Mouse (Mus musculus) liver, postnatal 0 days (tissue): ENCODE measurements around the gene Ptprs. TPM values are rescaled to one million over a fixed set of nuclear protein-coding genes. Genes with fewer than 3 reads are reported as not detected.
A peak's percentile ranks its signal among the peaks of the same experiment; 100 is the strongest.

Source experiments
- ATAC-seq: fragments of 200-750 bp; cut with Nextera tagmentation; 2 replicates; pipeline ENCODE4 v1.8.0; 2017; ENCODE audit warnings: mild to moderate bottlenecking, moderate library complexity
- DNase-seq: peaks from one replicate; pipeline ENCODE4 v3.0.0-alpha.2; 2016
- H3K27ac ChIP-seq: fragments of 300-500 bp; sonication (generic); 2 replicates; pipeline ENCODE4 v1.5.1; 2014; ENCODE audit warnings: antibody characterized with exemption, moderate library complexity, mild to moderate bottlenecking, low read depth
- H3K27me3 ChIP-seq: fragments of 300-500 bp; sonication (generic); 2 replicates; pipeline ENCODE4 v1.6.1; 2014; ENCODE audit warnings: low read length, control low read depth, mixed read lengths; ENCODE audit not compliant: insufficient read depth
- H3K36me3 ChIP-seq: fragments of 300-500 bp; sonication (generic); replicated peaks from 2 replicates; pipeline ENCODE4 v1.6.1; 2014; ENCODE audit warnings: mild to moderate bottlenecking, control low read depth, low read length, moderate library complexity, mixed read lengths; ENCODE audit not compliant: insufficient read depth
- H3K4me1 ChIP-seq: fragments of 300-500 bp; sonication (generic); 2 replicates; pipeline ENCODE4 v1.6.1; 2014; ENCODE audit warnings: antibody characterized with exemption, mild to moderate bottlenecking, control low read depth; ENCODE audit not compliant: insufficient read depth
- H3K4me2 ChIP-seq: fragments of 300-500 bp; sonication (generic); 2 replicates; pipeline ENCODE4 v1.6.1; 2014; ENCODE audit warnings: low read depth, mild to moderate bottlenecking, low read length, moderate library complexity, mixed read lengths
- H3K4me3 ChIP-seq: fragments of 300-500 bp; sonication (generic); 2 replicates; pipeline ENCODE4 v1.5.1; 2014; ENCODE audit warnings: low read depth, low read length
- H3K9ac ChIP-seq: fragments of 300-500 bp; sonication (generic); replicated peaks from 2 replicates; pipeline ENCODE4 v1.6.1; 2014; ENCODE audit warnings: mild to moderate bottlenecking, moderate library complexity
- H3K9me3 ChIP-seq: fragments of 300-500 bp; sonication (generic); 2 replicates; pipeline ENCODE4 v1.6.1; 2016; ENCODE audit warnings: mild to moderate bottlenecking, control low read depth, low read length, mixed read lengths
- CTCF ChIP-seq: sonication (generic); IDR thresholded peaks from 2 replicates; pipeline ENCODE4 v1.5.1; 2016; ENCODE audit warnings: antibody characterized with exemption, low read depth
- EP300 ChIP-seq: IDR thresholded peaks from 2 replicates; pipeline ENCODE4 v1.6.1; 2016; ENCODE audit warnings: antibody characterized with exemption, low read depth, mild to moderate bottlenecking
- WGBS: fragments of 180-500 bp; shearing (Covaris S2); extraction: QIAGEN DNeasy Blood & Tissue Kit; methylation state at CpG from one replicate; pipeline ENCODE4 v1.1.7; 2014; ENCODE audit not compliant: insufficient replicate concordance; 5-methylcytosine and 5-hydroxymethylcytosine counted together
- polyA plus RNA-seq: library from polyadenylated mRNA; unstranded; fragments of >200 nt; fragmentation: Nextera tagmentation; extraction: Ambion mirVana; gene quantifications from 2 replicates; pipeline ENCODE4 v1.2.1, GENCODE M21; 2015

Ptprs gene
- polyA plus RNA-seq, result 3.4 TPM in 2 replicates

DNA sequence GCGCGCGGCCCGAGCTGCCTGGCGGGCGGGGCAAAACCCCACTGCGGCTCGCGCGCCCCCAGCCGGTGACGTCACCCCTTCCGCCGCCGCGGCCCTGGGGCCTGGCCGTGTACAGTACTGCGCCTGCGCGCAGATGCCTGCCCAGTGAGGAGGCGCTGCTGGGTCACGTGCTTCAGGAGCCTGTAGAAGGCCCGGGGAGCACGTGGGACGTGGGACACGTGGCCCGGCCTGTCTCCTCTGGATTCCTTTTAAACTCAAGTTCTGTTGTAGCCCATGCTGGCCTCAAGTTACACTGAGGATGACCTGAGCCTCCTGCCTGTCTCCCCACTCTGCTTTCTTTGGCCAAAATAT lies at the start of gene Ptprs:
Gene Ptprs (minus strand): TSS at position 82 of the 351 bp plus-strand sequence.
- no peak for TF ChIP-seq CTCF
- no peak for TF ChIP-seq EP300
- Histone ChIP-seq H3K4me1 (peaks cover 28% of the 10 kb centered on the region), H3K36me3 (no peaks in the 10 kb centered on the region), H3K9ac (peak within 1 kb of the TSS; percentile 50), H3K4me2 (peak within 1 kb of the TSS; percentile 81), H3K27me3 (peaks cover 63% of the 10 kb centered on the region), H3K9me3 (no peaks in the 10 kb centered on the region), H3K27ac (no peak within 1 kb of the TSS), H3K4me3 (peak within 1 kb of the TSS; percentile 55)
- 2% methylated on average over 26 of the region's 27 CpGs for WGBS
- ATAC-seq (peak; percentile 70), DNase-seq (peak; percentile 79)

DNA sequence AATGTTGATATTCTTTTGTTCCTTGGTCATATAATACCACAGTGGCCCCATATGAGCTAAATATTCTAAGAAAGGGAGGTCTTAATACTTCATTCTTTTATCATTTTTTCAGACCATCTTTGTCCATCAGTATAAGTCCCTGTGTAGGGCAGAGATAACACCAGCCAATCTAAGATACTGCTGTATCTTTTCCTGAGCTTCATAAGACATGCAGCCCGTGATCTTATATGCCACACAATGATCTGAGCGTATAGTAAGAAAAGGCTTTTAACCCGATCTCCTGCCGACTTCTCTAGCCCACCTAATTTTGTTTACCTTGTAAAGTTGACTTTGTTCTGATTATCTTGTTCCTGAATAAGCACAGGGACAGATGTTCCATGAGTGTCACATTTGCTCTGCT lies 48.7 kb upstream of the Ptprs start:
- DNase-seq (no peak), ATAC-seq (no peak)
- Histone ChIP-seq H3K4me2 (no peak overlapping the region), H3K4me1 (no peaks in the 10 kb centered on the region), H3K9me3 (no peaks in the 10 kb centered on the region), H3K27me3 (no peaks in the 10 kb centered on the region), H3K4me3 (no peak overlapping the region), H3K36me3 (no peaks in the 10 kb centered on the region), H3K9ac (no peak overlapping the region), H3K27ac (no peak overlapping the region)
- TF ChIP-seq CTCF (no peak), EP300 (no peak)
- 42% methylated on average over 4 of the region's 4 CpGs for WGBS

DNA sequence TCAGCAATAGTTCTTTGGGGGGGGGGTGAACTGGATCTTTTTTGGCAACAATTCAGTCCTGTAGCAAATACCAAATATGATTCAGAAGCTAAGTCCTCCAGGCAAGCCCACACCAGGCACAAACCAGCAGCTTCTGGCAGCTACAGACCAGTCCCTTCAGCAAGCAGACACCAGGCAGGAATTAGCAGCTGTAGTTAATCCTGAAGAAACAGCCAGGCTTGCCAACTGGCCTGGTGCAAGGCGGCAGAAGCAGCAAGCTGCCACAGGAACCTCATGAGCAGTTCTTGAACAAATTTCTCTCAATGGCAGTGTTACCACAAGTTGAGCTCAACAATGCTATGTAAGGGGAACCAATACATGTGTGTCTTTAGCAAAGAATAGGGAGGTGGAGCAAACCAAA lies 46.5 kb upstream of the Ptprs start:
- H3K27ac ChIP-seq, result no peak overlapping the region
- H3K27me3 ChIP-seq, result no peaks in the 10 kb centered on the region
- no peak for DNase-seq
- no peaks in the 10 kb centered on the region for H3K4me1 ChIP-seq
- WGBS, result 45% methylated on average over 1 of the region's 1 CpGs
- no peaks in the 10 kb centered on the region for H3K36me3 ChIP-seq
- ATAC-seq, result no peak
- no peaks in the 10 kb centered on the region for H3K9me3 ChIP-seq
- H3K9ac ChIP-seq, result no peak overlapping the region
- TF ChIP-seq CTCF (no peak), EP300 (no peak)
- no peak overlapping the region for H3K4me2 ChIP-seq
- no peak overlapping the region for H3K4me3 ChIP-seq

DNA sequence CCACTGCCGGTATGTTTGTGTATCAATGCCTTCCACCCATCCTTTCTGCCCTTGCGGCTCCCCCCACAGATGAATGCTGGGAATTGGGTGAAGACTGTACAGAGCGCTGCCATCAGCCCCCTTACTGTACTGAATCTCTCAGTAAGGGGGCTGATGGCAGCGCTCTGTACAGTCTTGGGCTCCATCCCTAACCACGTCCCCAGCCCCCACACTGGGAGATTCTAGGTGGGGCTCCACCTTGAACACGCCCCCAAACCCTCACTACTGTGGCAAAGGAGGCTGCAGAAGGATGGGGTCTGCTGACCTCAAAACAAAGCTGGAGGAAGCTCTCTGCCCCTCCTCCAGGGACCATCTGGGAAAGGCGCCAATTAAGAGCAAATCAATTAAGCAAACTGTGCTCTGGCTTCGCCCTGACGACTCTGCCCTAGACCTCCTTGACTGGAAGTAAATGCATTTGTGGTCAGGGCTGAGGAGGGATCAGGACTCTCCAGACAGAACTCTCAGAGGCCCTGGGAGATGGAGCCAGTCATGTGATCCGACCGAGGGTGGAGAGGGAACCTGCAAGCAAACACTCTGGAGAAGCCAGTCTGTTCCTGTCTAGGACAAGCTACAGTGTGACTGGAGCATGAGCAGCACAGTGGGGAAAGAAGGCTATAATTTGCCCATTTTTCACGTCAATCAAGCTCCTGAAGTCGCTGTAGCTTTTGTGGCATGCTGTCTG lies 39.6 kb upstream of the Ptprs start:
- ATAC-seq (peak; percentile 23; the same call in 1 of the 2 replicates), DNase-seq (peak; percentile 55)
- Histone ChIP-seq H3K9ac (no peak overlapping the region), H3K27me3 (peaks cover 35% of the 10 kb centered on the region), H3K9me3 (no peaks in the 10 kb centered on the region), H3K36me3 (no peaks in the 10 kb centered on the region), H3K27ac (no peak overlapping the region), H3K4me3 (no peak overlapping the region), H3K4me1 (peaks cover 4% of the 10 kb centered on the region; the same call in 1 of the 2 replicates), H3K4me2 (no peak overlapping the region)
- TF ChIP-seq EP300, result no peak
- TF ChIP-seq CTCF, result no peak
- WGBS, result 19% methylated on average over 13 of the region's 13 CpGs

DNA sequence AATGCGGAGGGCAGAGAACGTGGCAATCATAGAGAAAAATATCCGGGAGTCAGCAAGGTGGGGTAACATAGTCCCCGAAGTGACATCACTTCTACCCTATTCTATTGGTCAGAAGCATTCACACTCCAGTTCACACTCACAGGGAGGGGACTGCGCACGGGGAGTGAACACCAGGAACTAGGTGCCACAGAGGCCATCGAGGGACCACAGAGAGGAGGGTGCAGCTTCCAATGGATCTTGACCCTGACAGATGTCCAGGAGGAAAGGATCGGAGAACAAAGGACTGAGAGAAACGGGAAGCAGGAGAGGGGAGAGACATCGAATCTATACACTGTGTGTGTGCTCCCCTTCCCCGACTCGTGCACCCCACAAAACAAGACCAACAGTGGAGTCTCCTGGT lies 38.6 kb upstream of the Ptprs start:
- Histone ChIP-seq H3K4me1 (peaks cover 4% of the 10 kb centered on the region; the same call in 1 of the 2 replicates), H3K36me3 (no peaks in the 10 kb centered on the region), H3K27ac (no peak overlapping the region), H3K4me2 (no peak overlapping the region), H3K9me3 (no peaks in the 10 kb centered on the region), H3K4me3 (no peak overlapping the region), H3K27me3 (peaks cover 44% of the 10 kb centered on the region), H3K9ac (no peak overlapping the region)
- no peak for TF ChIP-seq EP300
- TF ChIP-seq CTCF, result no peak
- WGBS, result 47% methylated on average over 12 of the region's 12 CpGs
- ATAC-seq, result no peak
- no peak for DNase-seq

DNA sequence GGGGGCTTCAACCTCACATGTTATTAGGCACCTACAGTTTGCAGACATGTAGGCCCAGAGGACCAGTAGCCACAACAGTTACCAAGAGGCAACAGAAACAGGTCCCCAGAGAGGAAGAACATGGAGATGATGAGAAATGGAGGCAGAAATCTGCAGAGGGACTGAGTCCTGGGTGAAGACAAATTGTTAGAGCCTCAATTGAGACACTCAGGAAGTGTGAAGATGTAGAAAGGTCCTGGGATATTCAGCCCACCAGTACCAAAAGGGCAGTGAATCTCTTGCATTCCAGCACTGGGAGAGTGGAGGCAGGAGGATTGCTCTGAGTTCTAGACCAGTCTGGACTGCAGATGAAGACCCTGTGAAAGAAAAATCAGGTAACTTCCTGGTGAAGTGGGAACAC lies 38.0 kb upstream of the Ptprs start:
- DNase-seq, result no peak

More for the DNA sequence above, 38.0 kb upstream of the Ptprs start:
- Histone ChIP-seq H3K9ac (no peak overlapping the region), H3K27me3 (peaks cover 50% of the 10 kb centered on the region), H3K4me3 (no peak overlapping the region), H3K9me3 (no peaks in the 10 kb centered on the region), H3K4me2 (no peak overlapping the region), H3K27ac (no peak overlapping the region), H3K4me1 (peaks cover 4% of the 10 kb centered on the region; the same call in 1 of the 2 replicates), H3K36me3 (no peaks in the 10 kb centered on the region)
- no peak for ATAC-seq
- TF ChIP-seq CTCF, result no peak
- TF ChIP-seq EP300, result no peak
